Mouse (Mus musculus): ENCODE data around the gene Tk1.

DNA sequence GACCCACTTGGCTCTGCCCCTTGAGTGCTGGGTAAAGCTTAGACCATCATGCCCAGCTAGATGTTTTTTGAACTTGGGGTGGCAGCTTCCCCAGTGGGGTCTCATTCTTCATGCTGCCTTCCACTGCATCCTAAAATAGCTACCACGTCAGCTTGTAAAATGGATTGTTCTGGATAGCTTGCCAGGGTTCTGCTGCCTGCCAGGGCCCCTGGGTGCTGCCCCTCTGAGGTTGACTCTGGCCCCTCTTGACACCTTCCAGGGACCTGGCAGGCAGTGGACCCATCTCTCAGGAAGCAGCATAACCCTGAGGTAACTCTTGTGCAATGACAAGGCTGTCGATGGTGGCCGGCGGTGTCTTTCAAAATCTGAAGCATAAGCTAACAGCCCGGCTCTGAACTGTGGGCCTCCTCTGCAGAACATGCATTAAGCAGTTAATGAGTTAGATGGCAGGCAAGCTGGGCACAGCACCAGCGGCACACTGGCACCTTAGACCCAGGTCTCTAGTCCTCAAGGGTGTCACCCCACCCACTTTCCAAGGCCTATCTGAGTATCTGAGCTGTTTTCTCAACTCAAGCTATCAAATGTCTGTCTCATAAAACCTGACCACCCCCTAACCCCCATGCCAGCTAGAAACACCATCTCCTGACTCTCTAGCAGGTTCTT lies 11.1 kb downstream of the Tk1 start:
- no peak for TF ChIP-seq POLR2A (IDR thresholded peaks at IDR 0.05; ENCODE audit: low read depth, low read length)
- no peak for TF ChIP-seq CTCF (IDR thresholded peaks at IDR 0.05; ENCODE audit: extremely low read depth, insufficient read depth, insufficient read length, insufficient replicate concordance)
